Mouse (Mus musculus): ENCODE data around the gene E2f6.
A peak's percentile ranks its signal among the peaks of the same experiment; 100 is the strongest.

E2f6 gene

GRCm38 (mm10) chr12:16873549-16873948, 62.8 kb downstream of the E2f6 start:
- DNase-seq (ENCODE audit: low read depth) = no peak

DNA sequence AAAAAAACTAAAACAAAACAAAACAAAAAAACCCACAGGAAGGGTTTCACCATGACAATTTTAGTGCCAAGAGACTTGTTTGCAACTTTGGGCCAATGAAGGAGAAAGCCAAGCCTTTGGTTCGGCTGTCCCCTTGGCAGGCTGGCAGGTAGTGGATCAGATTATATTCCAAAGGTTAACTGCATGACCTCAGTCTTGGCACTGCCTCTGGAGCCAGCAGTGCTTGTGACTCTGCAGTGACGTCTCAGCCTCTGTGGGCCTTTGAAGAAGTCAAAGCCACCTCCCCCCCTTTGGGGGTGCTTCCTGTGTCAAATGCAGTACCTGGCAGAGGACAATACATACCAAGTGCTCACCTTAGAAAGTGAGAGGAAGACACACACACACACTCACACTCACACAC, 63.3 kb downstream of the E2f6 start:
- DNase-seq (ENCODE audit: low read depth) = peak; percentile 78

- DNase-seq (ENCODE audit: low read depth) = peak; percentile 14
Observed at GRCm38 (mm10) chr12:16875269-16875668, 64.5 kb downstream of the E2f6 start.

DNA sequence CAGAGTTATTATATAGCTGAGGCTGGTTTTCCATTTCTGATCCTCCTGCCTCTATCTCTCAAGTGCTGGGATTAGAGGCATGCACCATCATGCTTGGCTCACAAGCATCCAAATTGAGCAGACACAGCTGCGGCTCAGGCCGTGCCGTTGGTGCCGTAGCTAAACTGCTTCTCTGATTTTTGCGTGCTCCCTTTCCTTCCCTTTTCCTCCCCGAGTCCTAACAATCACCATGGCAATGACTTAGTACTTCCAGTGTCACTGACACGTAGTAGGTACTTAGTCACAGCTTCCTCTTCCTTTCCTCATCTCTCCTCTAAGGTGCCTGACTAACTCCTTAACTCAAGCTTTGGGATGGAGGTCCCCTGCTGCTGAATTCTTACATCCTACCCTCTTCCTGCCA, 64.9 kb downstream of the E2f6 start:
- DNase-seq (ENCODE audit: low read depth) = no peak

DNA sequence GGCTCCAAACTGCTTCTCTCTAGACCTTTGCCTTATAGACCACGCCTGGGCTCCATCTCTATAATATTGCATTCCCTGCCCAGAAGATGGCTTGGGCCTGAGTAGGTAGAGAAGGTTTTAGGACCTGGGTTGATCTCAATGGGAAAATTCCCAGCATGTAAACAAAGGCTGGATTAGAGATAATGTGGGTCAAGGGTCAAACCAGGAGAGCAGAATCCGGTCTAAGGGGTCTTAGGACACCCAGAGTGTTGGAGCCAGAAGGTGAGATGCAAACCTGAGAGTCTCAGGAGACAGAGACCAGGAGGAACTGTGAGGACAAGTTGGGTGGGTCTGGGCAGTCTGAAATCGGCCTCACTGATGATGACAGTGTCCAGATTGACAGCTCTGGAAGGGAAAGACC, 65.9 kb downstream of the E2f6 start:
- DNase-seq (ENCODE audit: low read depth) = no peak

DNA sequence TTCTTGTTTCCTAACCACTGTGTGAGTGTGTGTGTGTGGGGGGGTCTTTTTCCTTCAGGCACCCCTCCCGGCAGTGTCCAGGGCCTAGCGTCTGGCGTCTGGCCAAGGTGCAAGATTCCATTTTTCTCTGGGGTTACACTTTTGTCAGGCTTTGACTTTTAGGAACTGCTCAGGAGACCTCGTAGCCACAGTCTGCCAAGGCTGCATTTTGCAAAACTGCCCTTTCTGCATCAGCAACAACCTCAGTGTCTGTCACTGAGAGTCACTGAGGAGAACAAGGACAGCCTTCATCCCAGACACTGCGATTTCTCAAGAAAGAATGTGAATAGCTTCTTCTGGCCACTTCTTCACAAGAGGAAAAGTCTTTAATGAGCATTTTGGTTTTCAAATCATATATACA, 66.4 kb downstream of the E2f6 start:
- no peak for DNase-seq (ENCODE audit: low read depth)

- DNase-seq (ENCODE audit: low read depth) = no peak
Observed at GRCm38 (mm10) chr12:16877679-16878078, 66.9 kb downstream of the E2f6 start.

DNA sequence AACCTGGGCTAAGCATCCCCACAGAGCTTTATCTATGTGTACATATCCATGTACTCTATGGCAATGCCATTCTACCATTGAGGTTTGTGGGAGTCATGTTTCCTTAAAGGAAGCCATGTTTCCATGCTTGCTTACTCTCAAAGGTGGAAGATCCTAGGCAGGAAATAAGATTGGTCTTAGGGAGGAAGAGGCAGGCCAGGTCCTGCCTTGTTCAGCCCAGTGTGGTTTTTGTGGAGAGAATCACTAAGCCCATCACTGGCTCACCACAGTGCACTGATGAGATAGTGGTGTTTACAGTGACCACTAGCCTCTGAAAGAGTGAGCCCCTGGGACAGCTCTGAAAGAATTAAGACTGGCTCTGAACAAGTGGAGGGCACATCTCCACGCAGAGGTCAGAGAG, 68.6 kb downstream of the E2f6 start:
- no peak for DNase-seq (ENCODE audit: low read depth)

DNA sequence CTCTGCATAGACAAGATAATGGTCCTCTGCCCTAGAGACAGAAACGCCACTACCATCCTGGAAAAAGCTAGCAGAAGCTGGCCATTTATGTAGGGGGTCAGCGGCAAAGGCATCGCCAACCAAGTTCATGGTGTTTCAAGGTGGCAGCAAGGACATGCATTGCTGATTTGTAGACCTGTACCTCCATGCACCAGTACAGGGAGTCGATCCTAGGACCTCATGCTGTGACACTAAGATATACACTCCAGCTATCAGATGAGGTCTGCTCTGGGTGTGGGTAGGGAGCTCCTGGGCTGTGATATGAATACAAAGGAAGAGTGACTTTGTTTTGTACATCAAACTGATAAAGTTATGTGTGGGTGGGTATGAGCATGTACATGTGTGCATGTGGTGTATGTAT, 69.3 kb downstream of the E2f6 start:
- DNase-seq (ENCODE audit: low read depth) = no peak

DNA sequence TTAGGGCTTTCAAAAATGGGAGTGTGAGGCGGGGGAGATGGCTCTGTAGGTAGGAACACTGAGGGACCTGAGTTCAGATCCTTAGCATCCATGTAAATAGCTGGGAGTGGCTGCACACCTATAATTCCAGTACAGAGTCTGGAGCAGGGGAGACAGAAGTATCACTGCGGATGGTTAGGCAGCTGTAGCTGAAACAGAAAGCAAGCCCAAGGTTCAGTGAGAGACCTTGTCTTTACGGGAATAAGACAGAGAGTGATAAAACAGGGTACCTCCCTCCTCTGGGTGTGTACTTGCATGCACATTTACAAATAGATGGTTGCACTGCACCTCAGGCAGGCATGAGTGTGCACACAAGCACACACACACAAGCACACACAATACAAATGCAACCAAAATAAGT, 71.7 kb downstream of the E2f6 start:
- no peak for DNase-seq (ENCODE audit: low read depth)

DNA sequence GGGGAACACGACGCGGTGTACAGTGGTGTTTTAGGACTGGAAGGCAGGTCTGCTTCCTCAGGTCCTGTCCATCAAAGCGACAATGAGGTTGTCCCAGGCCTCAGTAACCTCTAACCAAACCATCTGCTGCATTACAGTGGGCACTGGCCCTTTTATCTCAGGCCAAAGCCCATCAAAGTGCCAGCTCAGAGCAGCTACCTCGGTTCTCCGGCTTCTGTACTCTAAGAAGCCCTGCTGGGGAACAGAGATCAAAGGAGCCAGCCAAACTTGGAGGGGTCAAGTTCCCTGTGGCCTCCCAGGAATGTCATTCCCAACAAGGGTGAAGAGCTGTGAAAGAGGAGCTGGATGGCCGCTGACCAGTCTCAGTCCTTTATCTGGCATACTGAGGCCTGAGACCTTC, 72.3 kb downstream of the E2f6 start:
- DNase-seq (ENCODE audit: low read depth) = no peak

GRCm38 (mm10) chr12:16884534-16884933, 73.8 kb downstream of the E2f6 start:
- DNase-seq (ENCODE audit: low read depth) = no peak

GRCm38 (mm10) chr12:16886354-16886753, 75.6 kb downstream of the E2f6 start:
- no peak for DNase-seq (ENCODE audit: low read depth)

Data from naive thymus-derived CD4-positive, alpha-beta T cell, adult 2 months (primary cell).